Mouse (Mus musculus) myocyte (in vitro differentiated cells): ENCODE results near the gene Tmem242. TPM values are rescaled to one million over a fixed set of nuclear protein-coding genes. Genes with fewer than 3 reads are reported as not detected.

Experiments used
- H3K27me3 ChIP-seq: one replicate; pipeline ENCODE4 v1.6.1; 2011; ENCODE audit not compliant: control insufficient read depth, insufficient read depth, insufficient read length
- H3K36me3 ChIP-seq: one replicate; pipeline ENCODE4 v1.6.1; 2011; ENCODE audit not compliant: control insufficient read depth, insufficient read depth
- H3K4me2 ChIP-seq: one replicate; pipeline ENCODE4 v1.6.1; 2011; ENCODE audit warnings: low read depth, control low read depth
- H3K4me3 ChIP-seq: one replicate; pipeline ENCODE4 v1.5.1; 2011; ENCODE audit warnings: mild to moderate bottlenecking, control low read depth, moderate library complexity
- H3K79me2 ChIP-seq: one replicate; pipeline ENCODE4 v1.6.1; 2011; ENCODE audit not compliant: control insufficient read depth, insufficient read depth
- H3ac ChIP-seq: one replicate; pipeline ENCODE4 v1.6.1; 2011; ENCODE audit not compliant: control insufficient read depth, insufficient read length
- CEBPB ChIP-seq: IDR thresholded peaks from 2 replicates; pipeline ENCODE4 v1.6.1; 2011; ENCODE audit warnings: mild to moderate bottlenecking, moderate library complexity; ENCODE audit not compliant: poor library complexity, insufficient read depth, severe bottlenecking
- E2F4 ChIP-seq: IDR thresholded peaks from one replicate; pipeline ENCODE4 v1.6.1; 2011; ENCODE audit warnings: mild to moderate bottlenecking, control low read depth, moderate library complexity; ENCODE audit not compliant: insufficient read depth
- MAX ChIP-seq: IDR thresholded peaks from one replicate; pipeline ENCODE4 v1.6.1; 2011; ENCODE audit warnings: low read depth, mild to moderate bottlenecking, control low read depth
- MYOD1 ChIP-seq, 3 experiments: IDR thresholded peaks; one replicate each; pipeline ENCODE4 v1.6.1; 2011; ENCODE audit warnings: control low read depth in 2 of 3, low read depth in 2 of 3, mild to moderate bottlenecking in 2 of 3, moderate library complexity in 1 of 3; ENCODE audit not compliant: insufficient read length in 2 of 3, control insufficient read depth in 1 of 3
- MYOG ChIP-seq, 3 experiments: IDR thresholded peaks; one replicate each; pipeline ENCODE4 v1.6.1; 2011; ENCODE audit warnings: control low read depth in 2 of 3, low read depth in 2 of 3, mild to moderate bottlenecking in 2 of 3; ENCODE audit not compliant: insufficient read length in 2 of 3, control insufficient read depth in 1 of 3, insufficient read depth in 1 of 3
- POLR2A ChIP-seq: IDR thresholded peaks from one replicate; pipeline ENCODE4 v1.6.1; 2011; ENCODE audit warnings: low read depth, mild to moderate bottlenecking, control low read depth, moderate library complexity; ENCODE audit not compliant: insufficient read length
- POLR2AphosphoS2 ChIP-seq: IDR thresholded peaks from one replicate; pipeline ENCODE4 v1.6.1; 2011; ENCODE audit warnings: low read depth, control low read depth; ENCODE audit not compliant: insufficient read length
- REST ChIP-seq: IDR thresholded peaks from one replicate; pipeline ENCODE4 v1.6.1; 2011; ENCODE audit warnings: mild to moderate bottlenecking, control low read depth, moderate library complexity; ENCODE audit not compliant: insufficient read depth, insufficient read length
- SRF ChIP-seq: IDR thresholded peaks from one replicate; pipeline ENCODE4 v1.6.1; 2011; ENCODE audit warnings: low read depth; ENCODE audit not compliant: control insufficient read depth, insufficient read length
- TCF12 ChIP-seq: IDR thresholded peaks from one replicate; pipeline ENCODE4 v1.6.1; 2011; ENCODE audit warnings: mild to moderate bottlenecking, control low read depth; ENCODE audit not compliant: poor library complexity, insufficient read depth, severe bottlenecking
- TCF3 ChIP-seq: IDR thresholded peaks from one replicate; pipeline ENCODE4 v1.6.1; 2011; ENCODE audit warnings: low read depth, control low read depth; ENCODE audit not compliant: insufficient read length
- USF1 ChIP-seq: IDR thresholded peaks from one replicate; pipeline ENCODE4 v1.6.1; 2011; ENCODE audit warnings: low read depth, mild to moderate bottlenecking, control low read depth, moderate library complexity
- polyA plus RNA-seq: library from polyadenylated mRNA; unstranded; fragments of >200 nt; fragmentation: generic; extraction: Trizol; gene quantifications from one replicate; pipeline ENCODE4 v1.2.1, GENCODE M21; 2012; ENCODE audit warnings: missing spikeins

The Tmem242 gene
- polyA plus RNA-seq, 1 experiment: 80.9 TPM

DNA sequence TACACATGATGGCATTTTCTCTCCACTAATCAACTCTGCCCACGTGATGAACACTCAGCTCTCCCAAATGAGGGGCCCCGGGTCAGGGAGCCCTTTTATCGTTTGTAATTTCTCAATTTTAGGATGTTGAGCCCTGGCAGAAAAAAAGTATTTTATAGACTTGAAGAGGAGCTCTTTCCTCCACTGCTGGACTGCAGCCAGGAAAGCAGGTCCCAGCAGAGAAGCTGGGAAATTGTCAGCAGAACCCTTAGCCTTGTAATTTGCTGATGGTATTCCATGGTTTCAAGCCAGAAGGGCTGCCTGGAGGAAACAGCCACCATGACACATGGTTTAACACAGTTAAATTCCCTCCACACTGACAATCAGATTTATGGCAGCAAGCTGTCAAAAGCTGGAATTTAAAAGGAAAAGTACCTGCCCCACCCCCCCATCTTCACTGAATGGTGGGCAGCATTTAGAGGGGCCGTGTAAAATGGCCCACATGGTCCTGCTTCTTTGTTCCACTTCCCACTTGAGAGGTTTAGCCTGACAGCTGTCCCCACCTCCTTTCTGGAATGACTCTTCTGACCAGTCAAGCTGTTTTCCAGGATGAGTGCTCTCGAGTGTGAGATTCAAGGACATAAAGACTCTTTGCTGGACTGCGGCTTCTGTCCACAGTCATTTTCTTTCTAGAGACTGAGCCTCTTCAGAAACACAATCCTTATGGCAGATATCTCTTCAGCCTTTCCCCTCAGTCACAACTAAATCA lies 20.1 kb downstream of the Tmem242 start:
- H3K79me2 ChIP-seq: no peaks in the 10 kb centered on the region
- TF ChIP-seq TCF3: no peak
- no peak for TF ChIP-seq CEBPB
- no peak for TF ChIP-seq SRF
- no peak for TF ChIP-seq POLR2A
- TF ChIP-seq POLR2AphosphoS2: no peak
- no peak for TF ChIP-seq MAX
- TF ChIP-seq TCF12: no peak
- no peak for TF ChIP-seq USF1
- TF ChIP-seq MYOG (IDR thresholded peaks at IDR 0.05; ENCODE audit: control insufficient read depth in 1 of 3, insufficient read depth in 1 of 3, insufficient read length in 2 of 3, low read depth in 2 of 3): no peak
- no peak for TF ChIP-seq MYOD1 (IDR thresholded peaks at IDR 0.05; ENCODE audit: control insufficient read depth in 1 of 3, insufficient read length in 2 of 3, low read depth in 2 of 3)
- no peak for TF ChIP-seq E2F4
- H3K36me3 ChIP-seq: peaks cover 3% of the 10 kb centered on the region
- H3ac ChIP-seq: no peak overlapping the region
- H3K27me3 ChIP-seq: no peaks in the 10 kb centered on the region
- H3K4me2 ChIP-seq: no peak overlapping the region
- H3K4me3 ChIP-seq: no peak overlapping the region

DNA sequence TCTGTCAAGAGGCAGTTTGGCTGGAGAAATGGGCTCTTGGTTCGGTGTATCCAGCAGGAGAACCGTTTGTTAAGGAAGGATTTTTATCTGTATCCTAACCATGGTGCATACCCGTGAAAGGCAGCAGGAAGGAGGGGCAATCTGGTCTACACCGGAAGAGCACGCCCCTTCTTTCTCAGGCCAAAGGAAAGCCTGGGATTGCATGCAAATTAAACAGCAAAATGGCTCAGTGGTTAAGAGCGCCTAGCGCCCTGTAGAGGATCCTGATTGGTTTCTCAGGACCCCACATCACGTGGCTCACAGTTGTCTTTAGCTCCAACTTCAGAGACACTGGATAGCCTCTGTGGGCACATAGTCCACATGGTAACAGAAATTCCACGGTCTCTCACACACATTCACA lies 21.0 kb downstream of the Tmem242 start:
- Histone ChIP-seq H3K4me2 (no peak overlapping the region), H3K27me3 (no peaks in the 10 kb centered on the region), H3ac (no peak overlapping the region), H3K36me3 (peaks cover 3% of the 10 kb centered on the region), H3K4me3 (no peak overlapping the region), H3K79me2 (no peaks in the 10 kb centered on the region)
- TF ChIP-seq TCF12: no peak
- no peak for TF ChIP-seq CEBPB
- TF ChIP-seq POLR2AphosphoS2: no peak
- TF ChIP-seq TCF3: no peak
- TF ChIP-seq REST: no peak
- no peak for TF ChIP-seq E2F4
- TF ChIP-seq POLR2A: no peak
- no peak for TF ChIP-seq USF1
- TF ChIP-seq MYOD1 (IDR thresholded peaks at IDR 0.05; ENCODE audit: control insufficient read depth in 1 of 3, insufficient read length in 2 of 3, low read depth in 2 of 3): no peak
- no peak for TF ChIP-seq SRF
- no peak for TF ChIP-seq MAX
- TF ChIP-seq MYOG (IDR thresholded peaks at IDR 0.05; ENCODE audit: control insufficient read depth in 1 of 3, insufficient read depth in 1 of 3, insufficient read length in 2 of 3, low read depth in 2 of 3): no peak

- TF ChIP-seq MAX (no peak), POLR2A (no peak), REST (no peak), SRF (no peak), MYOD1 (IDR thresholded peaks at IDR 0.05; ENCODE audit: control insufficient read depth in 1 of 3, insufficient read length in 2 of 3, low read depth in 2 of 3) (no peak), POLR2AphosphoS2 (no peak), MYOG (IDR thresholded peaks at IDR 0.05; ENCODE audit: control insufficient read depth in 1 of 3, insufficient read depth in 1 of 3, insufficient read length in 2 of 3, low read depth in 2 of 3) (no peak), USF1 (no peak), TCF3 (no peak)
- no peak within 1 kb of the TSS for H3ac ChIP-seq
- no peaks in the 10 kb centered on the region for H3K27me3 ChIP-seq
- no peak within 1 kb of the TSS for H3K4me3 ChIP-seq
- H3K4me2 ChIP-seq: no peak within 1 kb of the TSS
- H3K79me2 ChIP-seq: no peaks in the 10 kb centered on the region
- peaks cover 3% of the 10 kb centered on the region for H3K36me3 ChIP-seq
These were observed 21.5 kb downstream of the Tmem242 start, which contains the start of gene Ldhal6b for GRCm38 (mm10) chr17:5418545-5418944. Gene Ldhal6b (minus strand): TSS chr17:5418767.

GRCm38 (mm10) chr17:5416518-5416917 lies 23.5 kb downstream of the Tmem242 start:
- Histone ChIP-seq H3K27me3 (no peaks in the 10 kb centered on the region), H3ac (no peak overlapping the region), H3K36me3 (peaks cover 3% of the 10 kb centered on the region), H3K4me3 (no peak overlapping the region), H3K4me2 (no peak overlapping the region), H3K79me2 (no peaks in the 10 kb centered on the region)
- no peak for TF ChIP-seq CEBPB
- no peak for TF ChIP-seq USF1
- TF ChIP-seq MYOD1 (IDR thresholded peaks at IDR 0.05; ENCODE audit: control insufficient read depth in 1 of 3, insufficient read length in 2 of 3, low read depth in 2 of 3): no peak

DNA sequence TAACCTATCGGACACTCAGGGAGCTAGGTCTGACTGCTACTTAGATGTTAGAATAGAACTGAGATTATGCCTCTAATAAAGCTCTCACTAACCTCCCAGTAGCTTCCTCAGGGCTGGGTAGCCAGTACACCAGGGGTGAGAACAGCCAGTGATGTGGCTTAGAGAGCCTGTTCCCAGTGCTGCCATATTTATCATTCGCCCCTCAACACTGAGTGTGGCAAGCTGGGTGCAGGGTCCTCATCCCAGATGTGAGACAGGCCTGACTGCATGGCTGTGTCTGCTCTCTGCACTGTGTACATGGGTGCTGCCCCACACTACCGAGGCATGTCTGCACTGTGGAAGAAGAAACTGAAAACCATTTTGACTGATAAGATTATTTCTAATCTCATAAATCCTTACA lies 26.0 kb downstream of the Tmem242 start:
- no peak overlapping the region for H3K4me2 ChIP-seq
- no peak overlapping the region for H3ac ChIP-seq
- no peak overlapping the region for H3K4me3 ChIP-seq
- TF ChIP-seq USF1 (no peak), CEBPB (no peak), TCF12 (no peak), TCF3 (no peak), MAX (no peak), SRF (no peak), MYOD1 (IDR thresholded peaks at IDR 0.05; ENCODE audit: control insufficient read depth in 1 of 3, insufficient read length in 2 of 3, low read depth in 2 of 3) (no peak), E2F4 (no peak), REST (no peak)
- H3K79me2 ChIP-seq: no peaks in the 10 kb centered on the region
- no peaks in the 10 kb centered on the region for H3K36me3 ChIP-seq
- H3K27me3 ChIP-seq: no peaks in the 10 kb centered on the region
